Mouse (Mus musculus) right cerebral cortex, adult 2 months (tissue): ENCODE measurements around the gene Ptpn18.
"Not testable (repeated sequence)": the region's sequence is repeated elsewhere in the genome, so short reads cannot be mapped to it uniquely, and the experiment has no call there.

Experiments
- DNase-seq, 2 experiments: peaks; one replicate each; pipeline ENCODE4 v3.0.0; 2021 to 2022; ENCODE audit warnings: low spot score in 2 of 2

Ptpn18 gene

DNA sequence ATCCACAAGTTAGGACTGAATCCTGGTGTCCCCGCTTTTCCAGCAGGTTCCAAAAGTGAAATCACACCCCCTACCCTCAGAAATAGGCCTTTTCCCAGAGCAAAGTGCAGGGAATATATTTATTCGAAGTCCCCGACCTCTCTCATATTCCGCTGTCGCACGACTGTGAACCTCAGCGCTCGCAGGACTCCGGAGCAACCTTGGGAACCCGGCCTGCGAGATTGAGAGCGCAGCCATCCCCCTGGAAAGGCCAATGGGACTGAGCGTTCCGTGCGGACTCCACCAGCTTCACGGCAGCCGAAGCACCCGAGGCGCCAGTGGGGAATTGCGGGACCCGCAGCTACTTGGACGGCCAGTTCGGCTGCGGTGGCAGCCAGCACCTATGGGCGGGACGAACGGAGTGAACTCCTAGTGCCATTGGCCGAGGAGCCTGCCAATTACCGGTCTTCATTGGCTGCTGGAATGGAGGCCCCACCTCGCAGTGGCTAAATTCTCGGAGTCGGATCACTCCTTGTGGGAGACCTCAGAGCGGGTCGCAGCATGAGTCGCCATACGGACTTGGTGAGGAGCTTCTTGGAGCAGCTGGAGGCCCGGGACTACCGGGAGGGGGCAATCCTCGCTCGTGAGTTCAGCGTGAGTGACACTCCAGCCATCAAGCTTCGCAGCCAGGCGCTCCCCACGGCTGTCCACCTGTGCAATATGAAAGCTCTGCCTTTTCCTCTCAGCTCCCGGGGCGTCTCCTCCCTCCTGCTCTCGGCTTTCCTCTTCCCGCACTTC, at the start of gene Ptpn18:
TSS of gene Ptpn18 (plus strand) at position 479 of the 777 bp plus-strand sequence.
- DNase-seq: peak; percentile 92 to 93

DNA sequence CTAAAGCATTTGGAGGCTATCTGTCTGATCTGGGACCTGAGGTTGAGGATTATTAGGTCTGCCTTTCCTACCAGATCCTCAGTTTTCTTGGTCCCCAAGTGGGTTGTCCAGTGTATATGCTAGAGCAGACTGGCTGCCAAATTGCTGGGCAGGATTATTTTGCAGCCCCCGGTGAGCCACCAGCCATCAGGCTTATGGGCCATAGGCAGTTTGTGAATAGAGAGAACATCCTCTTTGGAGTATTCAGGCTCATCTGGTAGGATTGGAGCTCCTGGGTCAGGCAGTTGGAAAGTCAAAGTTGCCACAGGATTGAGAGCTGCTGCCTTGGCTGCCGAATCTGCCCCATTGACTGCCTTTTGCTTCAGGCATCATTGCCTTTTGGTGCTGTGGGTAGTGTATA, 31.1 kb upstream of the Ptpn18 start:
- DNase-seq: no peak

DNA sequence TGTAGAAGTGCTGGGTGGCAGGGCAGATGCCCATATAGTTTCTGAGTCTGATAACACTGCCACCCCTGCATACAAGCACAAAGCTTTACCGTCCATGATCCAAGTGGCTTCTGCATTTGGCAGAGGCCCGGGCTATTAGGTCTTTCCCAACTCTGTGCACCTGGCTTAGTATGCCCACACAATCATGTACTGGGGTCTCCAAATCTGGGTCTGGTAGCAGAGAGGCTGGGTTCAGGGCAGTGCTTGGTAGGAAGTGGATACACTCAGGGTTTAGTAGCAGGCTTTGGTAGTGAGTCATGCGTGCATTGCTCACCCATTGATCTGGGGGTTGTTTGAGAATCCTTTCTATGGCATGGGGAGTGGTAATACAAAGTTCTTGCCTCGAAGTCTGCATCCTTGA, 30.3 kb upstream of the Ptpn18 start:
- no peak for DNase-seq

- DNase-seq: no peak
Observed at GRCm38 (mm10) chr1:34430981-34431380, 28.6 kb upstream of the Ptpn18 start.

DNA sequence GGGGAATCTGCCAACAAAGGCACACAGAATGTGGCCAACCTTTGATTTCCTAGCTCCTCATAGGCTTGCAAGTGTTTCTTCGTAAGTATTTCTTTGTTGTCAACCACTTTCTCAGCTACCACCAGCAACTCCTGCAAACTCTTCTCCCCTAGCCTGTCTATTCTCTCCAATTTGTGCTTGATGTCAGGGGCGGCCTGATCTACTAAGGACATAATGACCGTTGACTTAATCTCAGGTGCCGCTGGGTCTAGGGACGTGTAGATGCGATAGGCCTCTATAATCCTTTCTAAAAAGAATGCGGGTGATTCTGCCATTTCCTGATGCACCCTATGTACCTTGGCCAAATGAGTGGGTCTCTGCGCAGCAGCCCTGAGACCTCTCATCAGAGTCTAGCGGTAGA, 28.1 kb upstream of the Ptpn18 start:
- no peak for DNase-seq

GRCm38 (mm10) chr1:34432411-34432775, 27.2 kb upstream of the Ptpn18 start:
- peak in 1 of 2 experiments; percentile 6 for DNase-seq

GRCm38 (mm10) chr1:34432776-34433481, 26.6 kb upstream of the Ptpn18 start:
- peak; percentile 46 to 48 for DNase-seq

- DNase-seq: peak in 1 of 2 experiments; percentile 27
Observed at GRCm38 (mm10) chr1:34433891-34434521, 25.6 kb upstream of the Ptpn18 start.

- DNase-seq: peak; percentile 96 to 99
Observed at GRCm38 (mm10) chr1:34434660-34435160, 24.9 kb upstream of the Ptpn18 start.

GRCm38 (mm10) chr1:34435371-34436120, 24.0 kb upstream of the Ptpn18 start:
- no peak for DNase-seq

DNA sequence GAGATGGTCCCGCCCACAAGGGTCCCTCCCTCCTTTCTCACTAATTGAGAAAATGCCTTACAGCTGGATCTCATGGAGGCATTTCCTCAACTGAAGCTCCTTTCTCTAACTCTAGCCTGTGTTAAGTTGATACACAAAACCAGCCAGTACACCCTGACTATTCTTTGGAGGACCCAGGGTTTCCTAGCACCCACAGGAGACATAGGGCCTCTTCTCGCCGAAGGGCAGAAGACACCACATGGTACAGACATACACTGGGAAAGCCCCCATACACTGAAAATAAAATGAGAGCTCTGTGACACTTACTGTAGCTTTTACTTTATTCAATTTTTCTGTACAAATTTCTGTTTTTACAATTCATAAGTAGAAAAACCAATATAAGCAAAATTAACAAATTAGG, 23.2 kb upstream of the Ptpn18 start:
- no peak for DNase-seq

DNA sequence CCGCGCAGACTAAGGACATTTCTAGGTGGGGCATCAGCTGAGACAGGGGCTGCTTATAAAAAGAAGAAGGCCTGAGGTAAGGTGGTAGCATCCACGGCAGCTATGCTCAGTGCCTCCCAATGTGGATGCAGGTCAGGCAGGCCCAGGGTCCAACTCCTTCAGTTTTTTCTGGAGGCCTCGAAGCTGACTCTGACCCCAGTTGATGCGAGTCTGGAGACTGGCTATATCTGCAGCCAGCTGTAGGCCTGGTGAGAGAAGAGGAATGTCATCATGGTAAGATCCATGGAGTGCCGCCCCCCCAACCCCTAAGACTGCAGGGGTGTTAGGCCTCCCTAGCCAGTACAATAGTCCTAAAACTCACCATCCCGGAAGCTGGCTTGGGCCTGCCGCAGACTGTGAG, 22.2 kb upstream of the Ptpn18 start:
- not testable (repeated sequence) for DNase-seq

DNA sequence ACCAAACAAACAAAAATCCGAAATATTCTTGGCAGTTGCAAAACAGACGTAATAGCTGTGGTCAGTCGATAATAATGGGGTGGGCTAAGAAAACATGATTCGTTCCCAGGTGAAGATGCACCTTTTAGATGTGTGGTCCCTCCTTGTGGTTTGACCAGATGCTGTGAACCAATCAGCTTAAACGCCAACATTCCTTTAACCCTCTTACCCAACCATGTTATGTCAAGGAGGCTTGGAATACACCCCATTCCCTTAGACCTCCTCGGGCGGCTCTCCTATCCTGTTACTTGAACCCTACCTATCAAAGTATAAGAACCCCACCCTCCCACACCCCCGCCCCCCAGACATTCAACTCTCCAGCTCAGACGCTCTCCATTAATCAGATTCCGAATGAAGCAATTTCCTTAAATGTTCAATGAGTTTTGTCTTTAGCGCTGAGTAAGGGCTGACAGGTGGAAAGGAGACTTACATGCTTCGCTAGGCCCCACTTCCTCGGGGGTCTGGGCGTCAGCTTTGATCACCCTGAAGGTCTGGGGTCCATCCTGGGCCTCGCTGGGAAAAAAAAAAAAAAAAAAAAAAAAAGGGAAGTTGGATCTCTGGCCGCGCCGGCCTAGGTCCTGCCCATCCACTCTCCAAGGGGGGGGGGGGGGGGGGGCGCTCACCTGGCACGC, 21.0 kb upstream of the Ptpn18 start:
- no peak for DNase-seq

DNA sequence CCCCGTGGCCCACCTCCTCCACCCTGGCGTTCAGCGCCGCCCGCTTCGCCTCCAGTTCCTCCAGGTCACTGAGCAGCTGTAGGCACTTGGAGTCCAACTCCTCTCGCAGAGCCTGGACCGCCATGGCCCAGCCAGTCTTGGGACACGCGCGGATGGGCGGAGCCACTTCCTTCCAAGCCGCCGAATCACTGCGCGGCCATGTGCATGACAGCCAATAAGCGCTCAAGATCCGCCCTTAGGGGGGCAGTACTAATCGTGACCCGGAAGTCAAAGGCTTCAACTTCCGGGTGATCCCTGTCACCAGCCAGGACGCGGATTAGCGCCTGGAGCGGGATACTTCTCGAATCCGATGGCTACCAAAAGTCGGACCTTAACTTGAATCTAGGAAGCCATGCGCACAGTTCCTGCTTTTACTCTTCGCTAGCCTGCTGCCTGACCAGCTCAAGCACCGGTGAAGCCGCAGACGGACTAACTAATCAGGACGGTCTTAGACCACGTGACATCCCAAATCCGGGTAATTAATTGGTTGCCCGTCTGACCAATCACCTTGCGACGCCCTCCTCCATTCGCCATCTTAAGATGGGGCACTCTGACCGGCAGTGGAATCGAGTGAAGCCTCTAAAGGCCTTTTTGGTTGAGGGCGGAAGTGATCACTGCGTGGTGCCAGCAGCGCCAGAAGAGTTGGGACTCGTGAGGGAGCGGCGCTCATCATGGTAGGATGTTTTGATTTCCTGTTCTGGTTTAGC, 20.2 kb upstream of the Ptpn18 start, which contains the start of the genes Ccdc115 and Imp4:
TSS of gene Ccdc115 (minus strand) at position 458 of the 746 bp plus-strand sequence.
TSS of gene Imp4 (plus strand) at position 637 of the 746 bp plus-strand sequence.
- DNase-seq: peak; percentile 95 to 96

DNA sequence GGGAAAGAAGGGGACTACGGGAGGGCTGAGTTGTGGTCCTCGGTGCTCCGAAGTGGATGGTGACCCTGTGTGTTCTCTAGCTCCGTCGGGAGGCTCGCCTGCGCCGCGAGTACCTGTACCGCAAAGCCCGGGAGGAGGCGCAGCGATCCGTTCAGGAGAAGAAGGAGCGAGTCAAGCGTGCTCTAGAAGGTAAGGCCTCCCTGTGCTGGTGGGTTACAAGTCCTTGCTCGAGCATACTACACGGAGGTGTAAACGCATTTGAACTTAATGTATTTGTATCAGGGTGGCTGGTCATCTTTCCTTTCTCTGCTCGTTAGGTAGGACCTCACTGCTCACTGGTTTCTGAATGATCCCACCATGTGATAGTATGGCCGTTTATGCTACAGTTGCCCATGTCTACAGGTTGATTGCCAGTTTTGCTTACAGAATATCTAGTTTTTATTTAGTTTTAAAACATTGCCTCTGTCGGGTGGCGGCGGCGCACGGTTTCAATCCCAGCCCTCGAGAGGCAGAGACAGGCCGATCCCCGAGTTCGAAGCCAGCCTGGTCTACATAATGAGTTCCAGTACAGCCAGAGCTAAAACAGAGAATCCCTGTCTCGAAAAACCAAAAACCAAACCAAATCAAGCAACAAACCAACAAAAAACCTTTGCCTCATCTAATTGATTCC, 19.5 kb upstream of the Ptpn18 start:
- no peak for DNase-seq

DNA sequence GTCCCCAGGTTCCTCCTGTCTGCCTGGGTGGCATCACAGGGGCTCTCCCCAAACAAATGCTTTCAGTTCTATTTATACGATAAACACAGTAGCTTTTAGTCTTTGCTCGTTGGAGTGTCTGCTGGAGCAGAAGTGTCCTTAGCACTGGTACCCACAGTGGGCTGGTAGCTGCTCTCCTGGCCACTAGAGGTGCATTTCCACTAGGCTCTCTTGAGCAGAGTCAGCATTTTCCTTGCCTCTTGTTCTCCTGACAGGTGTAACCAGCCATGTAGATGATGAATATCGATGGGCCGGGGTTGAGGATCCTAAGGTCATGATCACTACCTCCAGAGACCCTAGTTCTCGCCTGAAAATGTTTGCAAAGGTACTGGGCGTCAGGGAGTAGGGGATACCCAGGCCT, 16.4 kb upstream of the Ptpn18 start:
- DNase-seq: no peak

GRCm38 (mm10) chr1:34458431-34458830, 1.1 kb upstream of the Ptpn18 start:
- DNase-seq: no peak

DNA sequence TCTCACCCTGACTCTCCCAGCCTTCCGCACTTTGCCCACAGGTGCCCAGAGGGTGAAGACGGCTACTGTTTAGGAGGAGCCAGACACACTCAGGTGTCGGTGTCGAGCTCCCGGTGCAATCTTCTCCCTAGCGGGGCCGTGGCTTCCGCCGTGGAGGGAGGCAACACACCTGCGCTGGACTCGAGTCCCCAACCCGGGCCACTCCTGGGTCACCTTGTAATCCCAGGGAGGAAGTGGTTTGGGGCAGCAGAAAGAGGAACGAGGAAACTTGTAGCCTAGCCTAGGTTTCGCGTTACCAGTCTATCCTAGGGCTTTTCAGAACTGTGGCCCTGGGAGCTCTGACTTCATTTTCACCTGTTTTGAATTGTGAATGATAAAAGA, 489 bp downstream of the Ptpn18 start:
- DNase-seq: no peak

DNA sequence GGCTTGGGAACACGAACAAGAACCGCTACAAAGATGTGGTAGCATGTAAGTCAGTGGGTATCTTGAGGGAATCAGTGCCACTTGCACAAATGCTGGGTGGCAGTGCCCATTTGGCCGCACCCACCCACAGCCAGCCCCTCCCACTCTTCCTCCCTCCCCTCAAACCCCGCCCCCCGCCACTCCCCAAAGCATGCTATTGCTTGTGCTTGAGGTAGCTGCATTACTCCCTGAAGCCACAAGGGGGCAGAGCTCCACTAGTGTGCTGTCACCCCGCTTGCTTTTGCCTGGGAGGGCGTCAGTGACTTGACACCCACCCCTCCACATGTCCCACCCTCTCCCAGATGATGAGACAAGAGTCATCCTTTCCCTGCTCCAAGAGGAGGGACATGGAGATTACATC, 3.2 kb downstream of the Ptpn18 start:
- DNase-seq: peak; percentile 40 to 54

DNA sequence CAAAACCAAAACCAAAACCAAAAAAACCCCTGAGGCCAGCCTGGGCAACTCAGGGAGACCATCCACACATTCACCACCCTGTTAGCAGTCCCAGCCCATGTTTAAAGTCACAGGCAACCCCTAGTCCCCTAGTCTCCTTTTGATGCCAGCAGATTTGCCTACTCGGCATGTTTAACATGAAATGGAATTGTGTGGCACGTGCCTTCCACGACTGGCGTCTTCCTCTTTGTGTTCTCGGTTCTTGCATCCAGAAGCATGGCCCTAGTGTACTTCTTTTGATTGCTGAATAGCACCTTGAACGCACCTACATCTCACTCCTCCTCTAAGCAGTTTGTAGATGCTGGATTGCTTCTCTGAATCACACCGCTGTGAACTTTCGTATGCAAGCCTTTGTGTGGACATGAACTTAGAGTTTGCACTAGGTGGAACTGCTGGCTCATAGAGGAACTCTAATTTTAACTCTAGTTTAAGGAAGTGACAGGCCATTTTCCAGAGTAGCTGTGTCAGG, 4.8 kb downstream of the Ptpn18 start:
- DNase-seq: peak in 1 of 2 experiments; percentile 7
